Mouse (Mus musculus) limb, embryonic 11.5 days (tissue): Measurements from ENCODE around the gene Amh. TPM values are rescaled to one million over a fixed set of nuclear protein-coding genes. Genes with fewer than 3 reads are reported as not detected.
"Not testable (repeated sequence)": the region's sequence is repeated elsewhere in the genome, so short reads cannot be mapped to it uniquely, and the experiment has no call there.

ENCODE experiments used
- ATAC-seq: fragments of 200-750 bp; cut with Nextera tagmentation; 2 replicates; pipeline ENCODE4 v1.8.0; 2017; ENCODE audit warnings: low read depth; ENCODE audit not compliant: insufficient number of reproducible peaks, low FRiP score, low TSS enrichment
- DNase-seq: peaks from one replicate; pipeline ENCODE4 v3.0.0-alpha.2; 2015; ENCODE audit warnings: low spot score
- H3K27ac ChIP-seq: fragments of 300-500 bp; sonication (generic); replicated peaks from 2 replicates; pipeline ENCODE4 v1.5.1; 2014; ENCODE audit warnings: low read depth, mild to moderate bottlenecking, low read length
- H3K27me3 ChIP-seq: fragments of 300-500 bp; sonication (generic); 2 replicates; pipeline ENCODE4 v1.6.1; 2014; ENCODE audit warnings: mild to moderate bottlenecking, low read length, mixed read lengths; ENCODE audit not compliant: control insufficient read depth, insufficient read depth
- H3K36me3 ChIP-seq: fragments of 300-500 bp; sonication (generic); 2 replicates; pipeline ENCODE4 v1.6.1; 2014; ENCODE audit warnings: mild to moderate bottlenecking, low read length, moderate library complexity, mixed read lengths; ENCODE audit not compliant: control insufficient read depth, insufficient read depth
- H3K4me1 ChIP-seq: fragments of 300-500 bp; sonication (generic); 2 replicates; pipeline ENCODE4 v1.6.1; 2014; ENCODE audit warnings: low read length, mixed read lengths; ENCODE audit not compliant: control insufficient read depth, insufficient read depth
- H3K4me2 ChIP-seq: fragments of 300-500 bp; sonication (generic); 2 replicates; pipeline ENCODE4 v1.6.1; 2014; ENCODE audit warnings: low read depth, mild to moderate bottlenecking, moderate library complexity; ENCODE audit not compliant: severe bottlenecking
- H3K4me3 ChIP-seq: fragments of 300-500 bp; sonication (generic); 2 replicates; pipeline ENCODE4 v1.5.1; 2014; ENCODE audit warnings: low read depth, low read length
- H3K9ac ChIP-seq: fragments of 300-500 bp; sonication (generic); 2 replicates; pipeline ENCODE4 v1.6.1; 2014; ENCODE audit warnings: mild to moderate bottlenecking, low read length
- H3K9me3 ChIP-seq: fragments of 300-500 bp; sonication (generic); 2 replicates; pipeline ENCODE4 v1.6.1; 2016; ENCODE audit warnings: low read length; ENCODE audit not compliant: control insufficient read depth
- WGBS: fragments of 180-500 bp; shearing (Covaris S2); extraction: QIAGEN DNeasy Blood & Tissue Kit; methylation state at CpG from one replicate; pipeline ENCODE4 v1.1.7; 2014; 5-methylcytosine and 5-hydroxymethylcytosine counted together
- polyA plus RNA-seq: library from polyadenylated mRNA; unstranded; fragments of >200 nt; fragmentation: Nextera tagmentation; extraction: Ambion mirVana; gene quantifications from 2 replicates; pipeline ENCODE4 v1.2.1, GENCODE M21; 2014

Gene Amh
- polyA plus RNA-seq, 1 experiment from 2014 or later: not detected

- Histone ChIP-seq H3K27ac (no peak overlapping the region), H3K4me3 (no peak overlapping the region), H3K9me3 (no peaks in the 10 kb centered on the region), H3K9ac (no peak overlapping the region), H3K4me2 (no peak overlapping the region), H3K4me1 (no peaks in the 10 kb centered on the region), H3K27me3 (no peaks in the 10 kb centered on the region), H3K36me3 (no peaks in the 10 kb centered on the region)
- 65% methylated on average over 2 of the region's 2 CpGs for WGBS
- ATAC-seq: no peak
- no peak for DNase-seq
These were observed 12.1 kb downstream of the Amh start for GRCm38 (mm10) chr10:80817164-80817563.

GRCm38 (mm10) chr10:80817955-80818354 is 12.9 kb downstream of the Amh start:
- not testable (repeated sequence) for H3K27ac ChIP-seq, H3K4me2 ChIP-seq, DNase-seq, H3K36me3 ChIP-seq, H3K9me3 ChIP-seq, H3K9ac ChIP-seq, H3K4me1 ChIP-seq, H3K4me3 ChIP-seq, ATAC-seq, H3K27me3 ChIP-seq
- WGBS: 86% methylated on average over 7 of the region's 7 CpGs

GRCm38 (mm10) chr10:80818599-80819281 is 13.7 kb downstream of the Amh start:
- Histone ChIP-seq H3K27ac (no peak overlapping the region), H3K4me2 (no peak overlapping the region), H3K27me3 (no peaks in the 10 kb centered on the region), H3K4me3 (no peak overlapping the region), H3K9me3 (no peaks in the 10 kb centered on the region), H3K36me3 (no peaks in the 10 kb centered on the region), H3K9ac (0 out of 2 replicates have a peak overlapping the region, but pooled peaks have one; percentile 12), H3K4me1 (no peaks in the 10 kb centered on the region)
- DNase-seq (no peak), ATAC-seq (no peak)
- WGBS: 59% methylated on average over 6 of the region's 6 CpGs

- H3K27ac ChIP-seq: no peak overlapping the region
- WGBS: 56% methylated on average over 3 of the region's 3 CpGs
- no peak overlapping the region for H3K4me3 ChIP-seq
- H3K9me3 ChIP-seq: no peaks in the 10 kb centered on the region
- DNase-seq (no peak), ATAC-seq (no peak)
- no peak overlapping the region for H3K9ac ChIP-seq
- H3K4me1 ChIP-seq: no peaks in the 10 kb centered on the region
- no peak overlapping the region for H3K4me2 ChIP-seq
- no peaks in the 10 kb centered on the region for H3K36me3 ChIP-seq
- no peaks in the 10 kb centered on the region for H3K27me3 ChIP-seq
These were observed 14.4 kb downstream of the Amh start for GRCm38 (mm10) chr10:80819406-80819805.

- H3K9me3 ChIP-seq: no peaks in the 10 kb centered on the region
- H3K4me2 ChIP-seq: no peak overlapping the region
- H3K4me1 ChIP-seq: no peaks in the 10 kb centered on the region
- no peak overlapping the region for H3K4me3 ChIP-seq
- no peak overlapping the region for H3K9ac ChIP-seq
- no peaks in the 10 kb centered on the region for H3K36me3 ChIP-seq
- 44% methylated on average over 2 of the region's 2 CpGs for WGBS
- H3K27me3 ChIP-seq: no peaks in the 10 kb centered on the region
- no peak overlapping the region for H3K27ac ChIP-seq
- no peak for ATAC-seq
- no peak for DNase-seq
These were observed 16.9 kb downstream of the Amh start for GRCm38 (mm10) chr10:80821991-80822390.

- 90% methylated on average over 5 of the region's 5 CpGs for WGBS
- Histone ChIP-seq H3K4me2 (no peak overlapping the region), H3K4me3 (no peak overlapping the region), H3K9ac (no peak overlapping the region), H3K27me3 (no peaks in the 10 kb centered on the region), H3K4me1 (peaks cover 2% of the 10 kb centered on the region), H3K36me3 (no peaks in the 10 kb centered on the region), H3K27ac (no peak overlapping the region), H3K9me3 (no peaks in the 10 kb centered on the region)
- DNase-seq (no peak), ATAC-seq (no peak)
These were observed 17.5 kb downstream of the Amh start for GRCm38 (mm10) chr10:80822528-80822927.

GRCm38 (mm10) chr10:80823316-80823715 is 18.3 kb downstream of the Amh start:
- H3K4me1 ChIP-seq: peaks cover 7% of the 10 kb centered on the region
- no peak overlapping the region for H3K27ac ChIP-seq
- no peak overlapping the region for H3K4me2 ChIP-seq
- 87% methylated on average over 1 of the region's 1 CpGs for WGBS
- H3K9me3 ChIP-seq: no peaks in the 10 kb centered on the region
- no peaks in the 10 kb centered on the region for H3K27me3 ChIP-seq
- no peaks in the 10 kb centered on the region for H3K36me3 ChIP-seq
- DNase-seq (no peak), ATAC-seq (no peak)
- H3K4me3 ChIP-seq: no peak overlapping the region
- no peak overlapping the region for H3K9ac ChIP-seq

GRCm38 (mm10) chr10:80823847-80824643 is 19.0 kb downstream of the Amh start:
- H3K4me3 ChIP-seq: no peak overlapping the region
- no peaks in the 10 kb centered on the region for H3K27me3 ChIP-seq
- DNase-seq: no peak
- no peak overlapping the region for H3K4me2 ChIP-seq
- H3K9ac ChIP-seq: no peak overlapping the region
- H3K36me3 ChIP-seq: no peaks in the 10 kb centered on the region
- H3K9me3 ChIP-seq: no peaks in the 10 kb centered on the region
- no peak for ATAC-seq
- no peak overlapping the region for H3K27ac ChIP-seq
- 71% methylated on average over 8 of the region's 8 CpGs for WGBS
- H3K4me1 ChIP-seq: peaks cover 7% of the 10 kb centered on the region
